Mouse (Mus musculus): Measurements from ENCODE around the gene Zfp281.

DNA sequence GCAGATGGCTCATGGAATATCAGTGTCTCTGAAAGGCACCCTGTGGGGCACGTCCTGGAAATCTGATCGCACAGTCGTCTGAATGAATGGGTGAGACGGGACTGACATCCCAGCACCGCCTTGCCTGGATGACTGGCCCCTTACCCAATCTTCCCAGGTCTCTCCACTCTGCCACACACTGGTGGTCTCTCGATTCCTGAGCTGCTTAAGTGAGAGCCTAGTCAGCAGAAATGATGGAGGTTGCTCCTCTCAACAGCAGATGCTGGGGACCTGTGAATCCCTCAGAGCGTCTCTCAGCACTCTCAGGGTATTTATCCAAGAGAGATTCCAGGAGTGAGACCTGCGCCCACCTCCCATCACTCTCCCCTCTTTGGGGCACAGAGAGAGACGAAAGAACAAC, 36.8 kb downstream of the Zfp281 start:
- TF ChIP-seq CTCF (IDR thresholded peaks at IDR 0.05; ENCODE audit: low read depth, low read length) (no peak), GATA1 (IDR thresholded peaks at IDR 0.05; ENCODE audit: borderline replicate concordance, low read length) (no peak), TAL1 (conservative IDR thresholded peaks at IDR 0.05; ENCODE audit: low read depth, low read length) (no peak), GATA2 (IDR thresholded peaks at IDR 0.05; ENCODE audit: borderline replicate concordance, low read depth, low read length) (no peak), POLR2AphosphoS5 (IDR thresholded peaks at IDR 0.05; ENCODE audit: insufficient replicate concordance, low read depth, low read length) (no peak)

All from G1E (cell line).